Mouse (Mus musculus) MEL (cell line): ENCODE data around the gene Rcc1l. TPM values are rescaled to one million over a fixed set of nuclear protein-coding genes. Genes with fewer than 3 reads are reported as not detected.

Experiments
- DNase-seq: peaks from one replicate; pipeline ENCODE4 v3.0.0; 2011; ENCODE audit warnings: low read depth, low spot score
- H3K27ac ChIP-seq: 2 replicates; pipeline ENCODE4 v1.5.1; 2012; ENCODE audit warnings: low read depth, mild to moderate bottlenecking, control low read depth, low read length, moderate library complexity; ENCODE audit not compliant: control insufficient read depth
- H3K27me3 ChIP-seq, 2 experiments: fragments of 150-350 bp in 1 of 2; sonication (generic) in 1 of 2; 2 replicates each; pipeline ENCODE4 v1.6.1; 2012; ENCODE audit warnings: low read length in 2 of 2, mild to moderate bottlenecking in 2 of 2, improper control_type of control experiment in 1 of 2, moderate library complexity in 1 of 2; ENCODE audit not compliant: insufficient read depth in 2 of 2, control insufficient read depth in 1 of 2
- H3K36me3 ChIP-seq, 2 experiments: 2 replicates each; pipeline ENCODE4 v1.6.1; 2012 to 2014; ENCODE audit warnings: low read length in 2 of 2, improper control_type of control experiment in 1 of 2, inconsistent platforms in 1 of 2, mild to moderate bottlenecking in 1 of 2; ENCODE audit not compliant: insufficient read depth in 2 of 2, control insufficient read depth in 1 of 2
- H3K4me1 ChIP-seq, 2 experiments: fragments of 150-350 bp in 1 of 2; sonication (generic) in 1 of 2; 2 replicates each; pipeline ENCODE4 v1.6.1; 2012; ENCODE audit warnings: low read length in 2 of 2, improper control_type of control experiment in 1 of 2, mild to moderate bottlenecking in 1 of 2; ENCODE audit not compliant: insufficient read depth in 2 of 2, control insufficient read depth in 1 of 2
- H3K4me3 ChIP-seq, 2 experiments: fragments of 150-350 bp in 1 of 2; sonication (generic) in 1 of 2; 2 replicates each; pipeline ENCODE4 v1.5.1; 2012; ENCODE audit warnings: low read depth in 2 of 2, low read length in 2 of 2, mild to moderate bottlenecking in 2 of 2, moderate library complexity in 2 of 2, control low read depth in 1 of 2, improper control_type of control experiment in 1 of 2; ENCODE audit not compliant: control insufficient read depth in 1 of 2, insufficient read depth in 1 of 2
- H3K79me2 ChIP-seq: 2 replicates; pipeline ENCODE4 v1.6.1; 2012; ENCODE audit warnings: mild to moderate bottlenecking, low read length, moderate library complexity; ENCODE audit not compliant: control insufficient read depth, poor library complexity, insufficient read depth
- H3K9ac ChIP-seq: 2 replicates; pipeline ENCODE4 v1.6.1; 2012; ENCODE audit warnings: low read depth, mild to moderate bottlenecking, control low read depth, low read length, moderate library complexity; ENCODE audit not compliant: control insufficient read depth, poor library complexity, severe bottlenecking
- H3K9me3 ChIP-seq: fragments of 150-350 bp; sonication (generic); replicated peaks from 2 replicates; pipeline ENCODE4 v1.6.1; 2012; ENCODE audit warnings: mild to moderate bottlenecking, low read length, improper control_type of control experiment, moderate library complexity; ENCODE audit not compliant: insufficient read depth
- BHLHE40 ChIP-seq: IDR thresholded peaks from 2 replicates; pipeline ENCODE4 v1.6.1; 2012; ENCODE audit warnings: low read depth, mild to moderate bottlenecking, inconsistent platforms, low read length, improper control_type of control experiment, borderline replicate concordance
- CHD1 ChIP-seq: IDR thresholded peaks from 2 replicates; pipeline ENCODE4 v1.6.1; 2012; ENCODE audit warnings: low read depth, mild to moderate bottlenecking, inconsistent platforms, low read length, improper control_type of control experiment
- CHD2 ChIP-seq: IDR thresholded peaks from 2 replicates; pipeline ENCODE4 v1.6.1; 2011; ENCODE audit warnings: low read length, improper control_type of control experiment
- EP300 ChIP-seq, 2 experiments: IDR thresholded peaks; 2 replicates each; pipeline ENCODE4 v1.6.1; 2011; ENCODE audit warnings: improper control_type of control experiment in 2 of 2, low read length in 2 of 2, low read depth in 1 of 2, mild to moderate bottlenecking in 1 of 2
- ETS1 ChIP-seq: IDR thresholded peaks from 2 replicates; pipeline ENCODE4 v1.6.1; 2012; ENCODE audit warnings: low read depth, mild to moderate bottlenecking, inconsistent platforms, low read length, improper control_type of control experiment, moderate library complexity
- MAFK ChIP-seq: IDR thresholded peaks from 2 replicates; pipeline ENCODE4 v1.6.1; 2011; ENCODE audit warnings: low read depth, mild to moderate bottlenecking, low read length, improper control_type of control experiment, borderline replicate concordance
- MEF2A ChIP-seq: IDR thresholded peaks from 2 replicates; pipeline ENCODE4 v1.6.1; 2014; ENCODE audit warnings: low read depth, mild to moderate bottlenecking, inconsistent platforms, low read length, improper control_type of control experiment; ENCODE audit not compliant: poor library complexity, insufficient replicate concordance, severe bottlenecking; ENCODE audit errors: extremely low read depth
- POLR2A ChIP-seq, 2 experiments: IDR thresholded peaks; 2 replicates each; pipeline ENCODE4 v1.6.1; 2011 to 2012; ENCODE audit warnings: low read length in 2 of 2, mild to moderate bottlenecking in 2 of 2, control low read depth in 1 of 2, improper control_type of control experiment in 1 of 2, low read depth in 1 of 2, moderate library complexity in 1 of 2; ENCODE audit not compliant: control insufficient read depth in 1 of 2, insufficient read depth in 1 of 2, poor library complexity in 1 of 2
- POLR2AphosphoS2 ChIP-seq: IDR thresholded peaks from 2 replicates; pipeline ENCODE4 v1.6.1; 2011; ENCODE audit warnings: low read length, improper control_type of control experiment
- POLR2AphosphoS5 ChIP-seq: IDR thresholded peaks from 2 replicates; pipeline ENCODE4 v1.6.1; 2012; ENCODE audit warnings: low read depth, borderline replicate concordance, mild to moderate bottlenecking, inconsistent platforms, low read length, moderate library complexity, mixed read lengths
- SIN3A ChIP-seq: IDR thresholded peaks from 2 replicates; pipeline ENCODE4 v1.6.1; 2012; ENCODE audit warnings: low read length, improper control_type of control experiment, inconsistent platforms
- TAL1 ChIP-seq: IDR thresholded peaks from 2 replicates; pipeline ENCODE4 v1.6.1; 2012; ENCODE audit warnings: mild to moderate bottlenecking, inconsistent platforms, low read length, moderate library complexity, mixed read lengths
- TBP ChIP-seq: IDR thresholded peaks from 2 replicates; pipeline ENCODE4 v1.8.0; 2011; ENCODE audit warnings: low read depth, low read length, improper control_type of control experiment
- TCF12 ChIP-seq: IDR thresholded peaks from 2 replicates; pipeline ENCODE4 v1.6.1; 2014; ENCODE audit warnings: low read depth, mild to moderate bottlenecking, inconsistent platforms, low read length, improper control_type of control experiment, moderate library complexity
- ZC3H11A ChIP-seq: IDR thresholded peaks from 2 replicates; pipeline ENCODE4 v1.6.1; 2012; ENCODE audit warnings: low read depth, mild to moderate bottlenecking, inconsistent platforms, low read length, improper control_type of control experiment
- polyA plus RNA-seq, 2 experiments: library from polyadenylated mRNA; stranded (reverse) in 1 of 2; unstranded in 1 of 2; fragments of >175 nt in 1 of 2; fragments of >200 nt in 1 of 2; gene quantifications; 2 replicates each; pipeline versions ENCODE4 v1.2.1 to v1.2.4; 2012; ENCODE audit warnings: low replicate concordance in 2 of 2, low read depth in 1 of 2; ENCODE audit not compliant: insufficient read length in 2 of 2, insufficient read depth in 1 of 2, missing spikeins in 1 of 2
- total RNA-seq: library from RNA; depleted of rRNA; stranded (reverse); fragments of 300-350 nt; gene quantifications from 2 replicates; pipeline ENCODE4 v1.2.3, GENCODE M21; 2012

Gene Rcc1l
- total and polyA plus RNA-seq, 3 experiments: 51.7 to 59.1 TPM; not detected in 1

GRCm38 (mm10) chr5:134170167-134170566 is 6.4 kb downstream of the Rcc1l start:
- Histone ChIP-seq H3K9me3 (no peaks in the 10 kb centered on the region), H3K9ac (no peak overlapping the region), H3K27me3 (no peaks in the 10 kb centered on the region), H3K79me2 (peaks cover 14% of the 10 kb centered on the region), H3K36me3 (peaks cover 9 to 10% of the 10 kb centered on the region in 2 experiments), H3K27ac (no peak overlapping the region), H3K4me1 (peaks cover 0 to 6% of the 10 kb centered on the region in 2 experiments; a peak in 2 of 4 replicates), H3K4me3 (no peak overlapping the region)
- no peak for TF ChIP-seq TBP
- TF ChIP-seq SIN3A: no peak
- no peak for TF ChIP-seq ZC3H11A
- TF ChIP-seq TAL1: no peak
- no peak for DNase-seq

GRCm38 (mm10) chr5:134169231-134169630 is 7.3 kb downstream of the Rcc1l start:
- no peak overlapping the region for H3K4me3 ChIP-seq
- no peak overlapping the region for H3K9ac ChIP-seq
- H3K4me1 ChIP-seq: peaks cover 0 to 4% of the 10 kb centered on the region in 2 experiments; a peak in 1 of 4 replicates
- no peaks in the 10 kb centered on the region for H3K9me3 ChIP-seq
- no peak overlapping the region for H3K27ac ChIP-seq
- DNase-seq: no peak
- H3K27me3 ChIP-seq: no peaks in the 10 kb centered on the region
- H3K79me2 ChIP-seq: peaks cover 5% of the 10 kb centered on the region
- H3K36me3 ChIP-seq: peaks cover under 1 to 9% of the 10 kb centered on the region in 2 experiments
- TF ChIP-seq POLR2A (IDR thresholded peaks at IDR 0.05; ENCODE audit: control insufficient read depth in 1 of 2, insufficient read depth in 1 of 2, low read depth in 1 of 2, low read length in 2 of 2, poor library complexity in 1 of 2) (no peak), TCF12 (no peak), MEF2A (no peak), MAFK (no peak), ZC3H11A (no peak), POLR2AphosphoS2 (no peak), ETS1 (no peak), CHD1 (no peak), CHD2 (no peak), BHLHE40 (no peak)

GRCm38 (mm10) chr5:134168033-134168432 is 8.5 kb downstream of the Rcc1l start:
- Histone ChIP-seq H3K27me3 (no peaks in the 10 kb centered on the region), H3K36me3 (peaks cover 0 to 13% of the 10 kb centered on the region in 2 experiments; a peak in 2 of 4 replicates)
- no peak for DNase-seq

More at GRCm38 (mm10) chr5:134168033-134168432, 8.5 kb downstream of the Rcc1l start:
- H3K4me3 ChIP-seq: no peak overlapping the region
- no peak overlapping the region for H3K9ac ChIP-seq
- TF ChIP-seq EP300 (IDR thresholded peaks at IDR 0.05; ENCODE audit: low read depth in 1 of 2, low read length in 2 of 2) (no peak), TBP (no peak), POLR2AphosphoS5 (0 out of 2 replicates have a peak, but pooled peaks have one; percentile 22), CHD1 (no peak)
- no peaks in the 10 kb centered on the region; the same call in 1 of the 2 replicates for H3K79me2 ChIP-seq
- no peak overlapping the region for H3K27ac ChIP-seq
- no peaks in the 10 kb centered on the region for H3K9me3 ChIP-seq
- no peaks in the 10 kb centered on the region for H3K4me1 ChIP-seq
